Mouse (Mus musculus): ENCODE data around the gene Icos. TPM values are rescaled to one million over a fixed set of nuclear protein-coding genes. Genes with fewer than 3 reads are reported as not detected.
A peak's percentile ranks its signal among the peaks of the same experiment; 100 is the strongest.

The Icos gene
- polyA plus RNA-seq, 1 experiment from 2014 or later: 0.19 TPM

DNA sequence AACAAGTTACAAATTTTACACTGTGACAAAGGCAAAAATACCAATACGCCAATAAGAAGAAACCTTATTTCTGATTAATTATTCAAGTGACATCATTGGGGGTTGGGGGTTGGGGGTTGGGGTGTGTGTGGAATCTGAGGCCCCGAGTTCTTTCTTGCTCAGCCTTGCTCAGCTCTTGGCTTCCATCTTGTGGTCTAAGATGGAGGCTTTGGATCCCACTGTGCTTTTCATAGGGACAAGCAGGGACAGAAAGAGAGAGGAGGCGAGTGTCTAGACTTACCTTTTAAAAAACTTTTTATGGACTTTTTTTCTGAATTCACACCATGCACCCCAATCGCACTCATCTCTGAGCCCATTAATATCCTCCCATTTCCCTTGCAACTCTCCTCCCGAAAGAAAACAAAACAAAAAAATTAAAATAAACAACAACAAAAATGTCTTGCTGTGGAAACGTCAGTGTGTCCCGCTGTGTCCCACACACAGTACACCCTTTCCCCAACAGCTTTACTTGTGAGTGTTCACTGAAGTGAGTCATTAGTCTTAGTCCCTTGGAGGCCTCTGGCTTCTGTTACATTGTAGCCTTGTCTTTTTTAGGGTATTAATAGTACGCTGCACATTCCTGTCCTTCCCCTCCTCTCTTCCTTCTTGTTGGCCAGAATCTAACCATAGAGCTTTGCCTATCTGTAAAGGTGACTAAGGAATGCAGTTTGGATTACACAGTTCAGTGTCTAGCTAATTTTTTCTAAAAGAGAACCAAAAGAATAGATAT is 31.9 kb upstream of the Icos start:
- no peaks in the 10 kb centered on the region for H3K9me3 ChIP-seq (replicated peaks)
- no peak overlapping the region for H3K9ac ChIP-seq
- H3K27me3 ChIP-seq: no peaks in the 10 kb centered on the region
- no peak overlapping the region for H3K4me3 ChIP-seq (replicated peaks)
- H3K27ac ChIP-seq: no peak overlapping the region
- H3K4me2 ChIP-seq: no peak overlapping the region
- ATAC-seq (replicated peaks; ENCODE audit: low FRiP score): no peak
- WGBS: 84% methylated on average over 8 of the region's 8 CpGs
- no peaks in the 10 kb centered on the region for H3K36me3 ChIP-seq
- no peaks in the 10 kb centered on the region for H3K4me1 ChIP-seq

- no peak overlapping the region for H3K27ac ChIP-seq
- no peaks in the 10 kb centered on the region for H3K27me3 ChIP-seq
- no peaks in the 10 kb centered on the region for H3K36me3 ChIP-seq
- H3K9me3 ChIP-seq (replicated peaks): no peaks in the 10 kb centered on the region
- no peaks in the 10 kb centered on the region for H3K4me1 ChIP-seq
- H3K4me3 ChIP-seq (replicated peaks): no peak overlapping the region
- H3K4me2 ChIP-seq: no peak overlapping the region
- no peak for ATAC-seq (replicated peaks; ENCODE audit: low FRiP score)
- 83% methylated on average over 6 of the region's 6 CpGs for WGBS
- no peak overlapping the region for H3K9ac ChIP-seq
Measured at GRCm38 (mm10) chr1:60948112-60948511, 29.6 kb upstream of the Icos start.

GRCm38 (mm10) chr1:60952958-60953357 is 24.8 kb upstream of the Icos start:
- WGBS: 70% methylated on average over 7 of the region's 7 CpGs
- no peak overlapping the region for H3K4me3 ChIP-seq (replicated peaks)
- H3K27me3 ChIP-seq: no peaks in the 10 kb centered on the region
- H3K36me3 ChIP-seq: no peaks in the 10 kb centered on the region
- no peaks in the 10 kb centered on the region for H3K9me3 ChIP-seq (replicated peaks)
- H3K4me1 ChIP-seq: peaks cover 13% of the 10 kb centered on the region; the same call in 1 of the 2 replicates
- no peak for ATAC-seq (replicated peaks; ENCODE audit: low FRiP score)
- H3K27ac ChIP-seq: no peak overlapping the region
- no peak overlapping the region for H3K9ac ChIP-seq
- no peak overlapping the region for H3K4me2 ChIP-seq

DNA sequence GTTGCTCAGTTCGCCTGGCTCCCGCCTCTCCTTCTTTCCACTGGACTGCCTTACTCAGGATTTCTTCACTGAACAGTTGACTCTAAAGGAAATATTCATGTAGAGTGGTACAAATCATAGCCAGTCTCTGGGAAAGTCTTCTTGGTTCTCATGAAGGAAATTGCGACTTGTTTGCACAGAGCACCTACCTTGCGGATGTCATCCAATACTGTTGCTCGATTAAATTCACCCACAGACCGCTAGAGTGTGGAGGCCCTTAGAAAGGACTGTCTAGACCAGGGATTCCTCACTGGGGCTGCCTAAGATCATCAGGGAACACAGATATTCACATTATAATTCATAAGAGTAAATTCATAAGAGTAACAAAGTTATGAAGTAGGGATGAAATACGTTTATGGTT is 24.0 kb upstream of the Icos start:
- Histone ChIP-seq H3K9ac (no peak overlapping the region), H3K4me1 (peaks cover 13% of the 10 kb centered on the region; the same call in 1 of the 2 replicates), H3K27ac (peak overlapping the region; percentile 56), H3K4me2 (no peak overlapping the region), H3K4me3 (replicated peaks) (no peak overlapping the region), H3K36me3 (no peaks in the 10 kb centered on the region), H3K27me3 (no peaks in the 10 kb centered on the region), H3K9me3 (replicated peaks) (no peaks in the 10 kb centered on the region)
- 84% methylated on average over 7 of the region's 7 CpGs for WGBS
- no peak for ATAC-seq (replicated peaks; ENCODE audit: low FRiP score)

- Histone ChIP-seq H3K9ac (no peak overlapping the region), H3K27ac (peak overlapping the region; percentile 66), H3K4me1 (peaks cover 13% of the 10 kb centered on the region; the same call in 1 of the 2 replicates), H3K4me2 (no peak overlapping the region), H3K4me3 (replicated peaks) (no peak overlapping the region), H3K36me3 (no peaks in the 10 kb centered on the region), H3K9me3 (replicated peaks) (no peaks in the 10 kb centered on the region), H3K27me3 (no peaks in the 10 kb centered on the region)
- WGBS: 69% methylated on average over 2 of the region's 2 CpGs
- no peak for ATAC-seq (replicated peaks; ENCODE audit: low FRiP score)
Measured at GRCm38 (mm10) chr1:60954759-60955158, 23.0 kb upstream of the Icos start.

DNA sequence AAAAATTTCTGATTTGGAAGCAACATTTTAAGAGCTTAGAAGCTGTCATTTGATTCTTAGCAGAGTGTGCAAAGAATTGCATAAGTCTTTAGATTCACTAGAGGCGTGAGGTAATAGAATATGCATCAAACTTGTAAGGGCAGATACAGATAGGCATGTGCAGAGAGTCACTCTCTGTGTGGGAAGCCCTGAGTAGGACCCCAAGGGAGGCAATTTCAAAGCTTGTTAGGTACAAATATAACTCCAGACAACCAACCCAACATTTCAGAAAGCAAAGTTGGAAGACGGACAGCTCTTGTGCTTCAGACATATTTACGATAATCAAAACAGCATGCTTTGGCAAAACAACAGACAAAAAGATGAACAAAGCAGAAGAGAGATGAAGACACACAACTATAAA is 22.5 kb upstream of the Icos start:
- ATAC-seq (replicated peaks; ENCODE audit: low FRiP score): no peak
- Histone ChIP-seq H3K9me3 (replicated peaks) (no peaks in the 10 kb centered on the region), H3K4me3 (replicated peaks) (no peak overlapping the region), H3K27me3 (no peaks in the 10 kb centered on the region), H3K36me3 (no peaks in the 10 kb centered on the region), H3K4me1 (peaks cover 13% of the 10 kb centered on the region), H3K9ac (no peak overlapping the region), H3K4me2 (no peak overlapping the region), H3K27ac (no peak overlapping the region)
- 89% methylated on average over 3 of the region's 3 CpGs for WGBS

DNA sequence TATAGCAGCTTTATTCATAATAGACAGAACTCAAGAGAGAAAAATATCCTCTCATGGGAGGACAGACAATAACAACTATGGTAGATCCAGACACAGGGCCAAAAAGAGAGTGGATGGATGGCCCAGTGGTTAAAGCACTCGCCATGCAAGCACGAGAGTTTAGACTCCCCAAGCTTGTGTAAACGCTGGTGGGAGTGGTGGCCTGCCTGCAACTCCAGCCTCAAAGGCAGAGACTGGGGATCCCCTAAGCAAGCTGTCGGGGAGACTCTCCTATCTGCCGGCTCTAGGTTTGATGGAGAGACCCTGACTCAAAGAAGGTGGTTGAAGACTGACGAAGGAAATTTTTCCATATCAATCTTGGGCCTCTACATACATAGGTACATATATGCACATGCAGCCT is 21.5 kb upstream of the Icos start:
- no peak overlapping the region for H3K27ac ChIP-seq
- H3K4me1 ChIP-seq: peaks cover 16% of the 10 kb centered on the region
- no peaks in the 10 kb centered on the region for H3K27me3 ChIP-seq
- H3K9me3 ChIP-seq (replicated peaks): no peaks in the 10 kb centered on the region
- H3K36me3 ChIP-seq: no peaks in the 10 kb centered on the region
- whole genome bisulfite sequencing: 87% methylated on average over 6 of the region's 6 CpGs
- H3K9ac ChIP-seq: no peak overlapping the region
- H3K4me3 ChIP-seq (replicated peaks): no peak overlapping the region
- no peak for ATAC-seq (replicated peaks; ENCODE audit: low FRiP score)
- no peak overlapping the region for H3K4me2 ChIP-seq

DNA sequence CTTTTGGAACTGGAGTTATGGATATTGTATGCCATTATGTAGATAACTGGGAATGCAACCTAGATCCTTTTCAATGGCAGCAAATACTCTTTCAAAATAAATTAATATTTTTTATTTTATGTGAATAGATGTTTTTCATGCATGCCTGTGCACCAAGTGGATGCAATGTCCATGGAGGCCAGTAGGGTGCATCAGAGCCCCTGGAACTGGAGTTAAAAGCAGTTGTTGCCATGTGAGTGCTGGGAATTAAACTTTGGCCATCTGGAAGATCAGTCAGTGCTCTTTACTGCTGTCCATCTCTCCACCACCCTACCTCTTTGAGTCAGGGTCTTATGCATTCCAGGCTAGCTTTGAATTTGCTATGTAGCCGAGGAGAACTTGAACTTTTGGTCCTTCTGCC is 19.4 kb upstream of the Icos start:
- no peak overlapping the region for H3K9ac ChIP-seq
- H3K27ac ChIP-seq: no peak overlapping the region
- H3K4me1 ChIP-seq: peaks cover 16% of the 10 kb centered on the region
- H3K9me3 ChIP-seq (replicated peaks): no peaks in the 10 kb centered on the region
- 80% methylated on average over 1 of the region's 1 CpGs for WGBS
- no peak overlapping the region for H3K4me3 ChIP-seq (replicated peaks)
- no peak overlapping the region for H3K4me2 ChIP-seq
- no peak for ATAC-seq (replicated peaks; ENCODE audit: low FRiP score)
- H3K36me3 ChIP-seq: no peaks in the 10 kb centered on the region
- H3K27me3 ChIP-seq: no peaks in the 10 kb centered on the region

DNA sequence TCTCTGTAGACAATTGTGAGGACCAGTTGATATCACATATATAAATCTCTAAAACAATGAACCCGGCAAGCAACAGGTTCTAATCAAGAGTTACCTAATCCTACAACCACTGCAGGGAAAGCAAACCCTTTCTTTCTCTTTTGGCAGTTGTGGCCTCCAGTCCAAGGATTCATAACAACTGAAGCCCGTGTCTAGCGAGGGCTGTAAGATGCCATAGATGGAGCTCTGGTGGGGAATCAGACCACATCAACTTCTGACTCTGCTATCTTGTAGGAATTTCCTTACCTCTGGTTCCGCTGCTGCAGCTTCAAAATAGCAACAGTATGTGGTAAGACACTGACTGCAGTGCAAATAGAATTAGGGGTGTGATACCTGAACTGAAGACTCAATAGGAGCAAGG is 18.5 kb upstream of the Icos start:
- Histone ChIP-seq H3K4me1 (peaks cover 11% of the 10 kb centered on the region), H3K27me3 (no peaks in the 10 kb centered on the region), H3K9me3 (replicated peaks) (no peaks in the 10 kb centered on the region), H3K4me3 (replicated peaks) (no peak overlapping the region), H3K27ac (no peak overlapping the region), H3K4me2 (no peak overlapping the region), H3K36me3 (no peaks in the 10 kb centered on the region), H3K9ac (no peak overlapping the region)
- ATAC-seq (replicated peaks; ENCODE audit: low FRiP score): no peak
- WGBS: 83% methylated on average over 4 of the region's 4 CpGs

DNA sequence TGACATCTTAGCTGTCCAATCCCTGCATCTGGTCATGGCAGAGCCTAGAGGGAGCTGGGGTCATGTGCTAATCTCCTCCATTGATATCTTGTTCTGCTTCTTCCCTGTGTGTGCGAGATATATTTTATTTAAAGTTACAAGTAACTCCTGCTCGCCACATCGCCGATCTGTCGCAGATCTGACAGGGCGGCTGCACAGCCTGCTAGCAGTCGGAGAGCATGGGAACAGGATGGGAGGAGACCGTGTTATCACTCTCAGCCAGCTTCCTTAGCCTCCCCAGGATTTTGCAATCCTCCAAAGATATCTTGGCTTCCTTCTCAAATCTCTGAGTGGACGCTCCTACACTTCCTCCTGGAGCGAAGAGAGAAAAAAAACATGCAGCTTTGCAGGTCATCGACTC is 17.3 kb upstream of the Icos start:
- H3K4me2 ChIP-seq: peak overlapping the region; percentile 21
- WGBS: 65% methylated on average over 11 of the region's 11 CpGs

GRCm38 (mm10) chr1:60961080-60961479 is 16.6 kb upstream of the Icos start:
- Histone ChIP-seq H3K4me2 (0 out of 2 replicates have a peak overlapping the region, but pooled peaks have one; percentile 21), H3K4me3 (replicated peaks) (no peak overlapping the region), H3K9ac (no peak overlapping the region), H3K4me1 (peaks cover 3% of the 10 kb centered on the region; the same call in 1 of the 2 replicates), H3K36me3 (no peaks in the 10 kb centered on the region), H3K27ac (no peak overlapping the region), H3K27me3 (no peaks in the 10 kb centered on the region), H3K9me3 (replicated peaks) (no peaks in the 10 kb centered on the region)
- ATAC-seq (replicated peaks; ENCODE audit: low FRiP score): 0 out of 2 replicates have a peak, but pooled peaks have one; percentile 43
- 32% methylated on average over 4 of the region's 4 CpGs for WGBS

More for the DNA sequence above, 17.3 kb upstream of the Icos start:
- no peaks in the 10 kb centered on the region for H3K9me3 ChIP-seq (replicated peaks)
- H3K4me1 ChIP-seq: peaks cover 3% of the 10 kb centered on the region; the same call in 1 of the 2 replicates
- no peak overlapping the region for H3K9ac ChIP-seq
- no peaks in the 10 kb centered on the region for H3K27me3 ChIP-seq
- no peaks in the 10 kb centered on the region for H3K36me3 ChIP-seq
- ATAC-seq (replicated peaks; ENCODE audit: low FRiP score): no peak
- no peak overlapping the region for H3K4me3 ChIP-seq (replicated peaks)
- H3K27ac ChIP-seq: no peak overlapping the region

DNA sequence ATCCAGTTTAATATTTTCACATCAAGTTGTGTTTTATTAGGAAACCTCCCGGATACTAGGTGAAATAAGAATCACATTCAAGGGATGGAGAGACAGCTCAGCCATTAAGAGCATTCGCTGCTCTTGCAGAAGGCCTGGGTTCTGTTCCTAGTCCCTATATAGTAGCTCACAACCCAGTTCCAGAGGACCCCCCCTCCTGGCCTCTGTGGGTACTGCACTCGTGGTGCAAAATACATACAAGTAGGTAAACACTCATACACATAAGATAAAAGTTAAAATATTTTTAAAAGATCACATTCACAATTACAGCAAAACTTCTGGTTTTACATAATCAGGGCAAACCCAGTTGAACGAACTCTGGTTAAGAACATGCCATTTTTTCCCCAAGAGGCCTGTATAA is 15.6 kb upstream of the Icos start:
- H3K27ac ChIP-seq: no peak overlapping the region
- ATAC-seq (replicated peaks; ENCODE audit: low FRiP score): no peak
- peaks cover 3% of the 10 kb centered on the region; the same call in 1 of the 2 replicates for H3K4me1 ChIP-seq
- H3K9me3 ChIP-seq (replicated peaks): no peaks in the 10 kb centered on the region
- H3K4me2 ChIP-seq: no peak overlapping the region
- no peak overlapping the region for H3K4me3 ChIP-seq (replicated peaks)
- H3K36me3 ChIP-seq: no peaks in the 10 kb centered on the region
- WGBS: 89% methylated on average over 4 of the region's 4 CpGs
- H3K27me3 ChIP-seq: no peaks in the 10 kb centered on the region
- H3K9ac ChIP-seq: no peak overlapping the region

DNA sequence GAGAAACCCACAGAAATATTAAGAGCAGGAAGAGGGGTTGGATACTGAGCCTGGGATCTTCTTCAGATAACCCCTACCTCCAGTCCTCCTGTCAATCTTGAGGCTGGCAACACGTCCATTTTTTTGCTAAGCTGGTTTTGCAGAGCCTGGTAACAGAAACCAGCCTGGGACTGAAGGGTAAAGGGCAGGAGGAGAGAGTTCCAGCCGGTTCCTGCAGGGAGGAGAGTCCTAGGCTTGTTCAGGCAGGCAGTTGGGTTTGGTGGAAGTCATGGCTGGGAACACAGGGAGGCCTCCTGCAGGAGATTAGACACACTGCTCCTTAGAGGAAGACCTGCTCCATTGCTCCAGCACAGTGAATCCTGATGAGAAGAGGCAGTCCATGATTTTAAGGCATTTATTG is 10.2 kb upstream of the Icos start:
- WGBS: 40% methylated on average over 2 of the region's 2 CpGs
- Histone ChIP-seq H3K36me3 (no peaks in the 10 kb centered on the region), H3K4me3 (replicated peaks) (no peak overlapping the region), H3K4me1 (0 out of 2 replicates have a peak, but pooled peaks cover 4% of the 10 kb centered on the region), H3K9ac (no peak overlapping the region), H3K9me3 (replicated peaks) (no peaks in the 10 kb centered on the region), H3K4me2 (no peak overlapping the region), H3K27ac (no peak overlapping the region), H3K27me3 (no peaks in the 10 kb centered on the region)
- no peak for ATAC-seq (replicated peaks; ENCODE audit: low FRiP score)
